ENCODE assay signal across 9 mouse cellular contexts in genomic region chr3:142620956-142621562, GRCm38 (mm10). TPM values are rescaled to one million over a fixed set of nuclear protein-coding genes. Genes with fewer than 3 reads are reported as not detected.
DNase-seq lines count a peak whose midpoint lies in the region; ATAC-seq and TF ChIP-seq lines count a peak whose summit lies in the region.
"Had no signal": no experiment of that assay in that cellular context is flagged by ENCODE, and none has a peak within 500 bp of the region (broad histone marks: within the 10 kb centered on the region; RNA-seq: fewer than 3 reads in every experiment).

No protein-coding gene starts in this region.

- no peaks in the 10 kb centered on the region for H3K27me3 ChIP-seq in embryonic facial prominence, embryonic 11.5 days (ENCODE audit: control insufficient read depth, insufficient read depth, low read length)
- no peaks in the 10 kb centered on the region for H3K27me3 ChIP-seq in embryonic facial prominence, embryonic 10.5 days (replicated peaks; ENCODE audit: low read depth, poor library complexity, severe bottlenecking)
- H3K27me3 ChIP-seq in E14TG2a.4 (ENCODE audit: insufficient read depth, low read length) = no peaks in the 10 kb centered on the region
- no peaks in the 10 kb centered on the region for H3K27me3 ChIP-seq in heart, embryonic 13.5 days (replicated peaks)
- no peaks in the 10 kb centered on the region for H3K27me3 ChIP-seq in hindbrain, embryonic 11.5 days (ENCODE audit: control insufficient read depth, insufficient read depth, low read length)
- no peaks in the 10 kb centered on the region for H3K27me3 ChIP-seq in forebrain, embryonic 16.5 days (replicated peaks; ENCODE audit: control insufficient read depth, insufficient read depth, low read length)

- WGBS in embryonic facial prominence, embryonic 11.5 days = 57% methylated on average over 3 of the region's 3 CpGs
- 57% methylated on average over 3 of the region's 3 CpGs for WGBS in embryonic facial prominence, embryonic 10.5 days
- 42% methylated on average over 3 of the region's 3 CpGs for WGBS in heart, embryonic 13.5 days
- 15% methylated on average over 3 of the region's 3 CpGs for WGBS in macrophage (ENCODE audit: missing documents)
- WGBS in hindbrain, embryonic 11.5 days = 54% methylated on average over 3 of the region's 3 CpGs
- 56% methylated on average over 3 of the region's 3 CpGs for WGBS in forebrain, embryonic 16.5 days

- ATAC-seq in embryonic facial prominence, embryonic 11.5 days (replicated peaks; ENCODE audit: insufficient number of reproducible peaks, low FRiP score, low TSS enrichment, low read depth) = no peak
- no peak for ATAC-seq in heart, embryonic 13.5 days (ENCODE audit: extremely low read depth, insufficient number of reproducible peaks, low FRiP score, low TSS enrichment)
- ATAC-seq in hindbrain, embryonic 11.5 days (ENCODE audit: low FRiP score) = no peak
- no peak for ATAC-seq in forebrain, embryonic 16.5 days

- H3K27ac ChIP-seq in embryonic facial prominence, embryonic 11.5 days (replicated peaks; ENCODE audit: low read depth, low read length) = no peak overlapping the region
- H3K27ac ChIP-seq in embryonic facial prominence, embryonic 10.5 days (replicated peaks) = no peak overlapping the region
- 0 out of 2 replicates have a peak overlapping the region, but pooled peaks have one; percentile 29 for H3K27ac ChIP-seq in heart, embryonic 13.5 days (replicated peaks)
- peak overlapping the region; percentile 56 for H3K27ac ChIP-seq in macrophage
- no peak overlapping the region for H3K27ac ChIP-seq in hindbrain, embryonic 11.5 days (ENCODE audit: low read depth, low read length)
- no peak overlapping the region for H3K27ac ChIP-seq in forebrain, embryonic 16.5 days (ENCODE audit: low read length)

- peaks cover 9% of the 10 kb centered on the region; the same call in 1 of the 2 replicates for H3K79me2 ChIP-seq in macrophage (ENCODE audit: inconsistent target)

- no peak overlapping the region for H3K4me3 ChIP-seq in embryonic facial prominence, embryonic 11.5 days (ENCODE audit: low read depth, low read length)
- no peak overlapping the region for H3K4me3 ChIP-seq in embryonic facial prominence, embryonic 10.5 days
- no peak overlapping the region for H3K4me3 ChIP-seq in E14TG2a.4 (replicated peaks; ENCODE audit: low read length)
- H3K4me3 ChIP-seq in heart, embryonic 13.5 days = peak overlapping the region; percentile 42
- H3K4me3 ChIP-seq in macrophage (ENCODE audit: inconsistent target) = peak overlapping the region; percentile 41
- H3K4me3 ChIP-seq in hindbrain, embryonic 11.5 days (ENCODE audit: low read depth, low read length) = no peak overlapping the region
- no peak overlapping the region for H3K4me3 ChIP-seq in forebrain, embryonic 16.5 days (replicated peaks; ENCODE audit: low read length)

- H3K9ac ChIP-seq in embryonic facial prominence, embryonic 11.5 days (replicated peaks; ENCODE audit: low read length) = no peak overlapping the region
- H3K9ac ChIP-seq in heart, embryonic 13.5 days = peak overlapping the region; percentile 50; the same call in 1 of the 2 replicates
- H3K9ac ChIP-seq in hindbrain, embryonic 11.5 days (ENCODE audit: low read depth, low read length) = no peak overlapping the region
- H3K9ac ChIP-seq in forebrain, embryonic 16.5 days (replicated peaks; ENCODE audit: low read depth, low read length) = no peak overlapping the region

- 0 out of 2 replicates have a peak, but pooled peaks have one; percentile 29 for TF ChIP-seq CTCF in E14TG2a.4 (conservative IDR thresholded peaks at IDR 0.05; ENCODE audit: low read length)

- H3K4me1 ChIP-seq in embryonic facial prominence, embryonic 11.5 days (ENCODE audit: control insufficient read depth, insufficient read depth, low read length) = no peaks in the 10 kb centered on the region
- H3K4me1 ChIP-seq in embryonic facial prominence, embryonic 10.5 days = no peaks in the 10 kb centered on the region
- H3K4me1 ChIP-seq in E14TG2a.4 (replicated peaks; ENCODE audit: low read depth, low read length) = peaks cover 6% of the 10 kb centered on the region; the same call in 1 of the 2 replicates
- H3K4me1 ChIP-seq in heart, embryonic 13.5 days = peaks cover 12% of the 10 kb centered on the region
- no peaks in the 10 kb centered on the region for H3K4me1 ChIP-seq in hindbrain, embryonic 11.5 days (replicated peaks; ENCODE audit: control insufficient read depth, insufficient read depth, low read length)
- H3K4me1 ChIP-seq in forebrain, embryonic 16.5 days (replicated peaks; ENCODE audit: control insufficient read depth, insufficient read depth, low read length) = no peaks in the 10 kb centered on the region

- DNase-seq in embryonic facial prominence, embryonic 11.5 days (ENCODE audit: low spot score) = peak; percentile 6
- DNase-seq in embryonic facial prominence, embryonic 10.5 days (ENCODE audit: low spot score) = no peak
- no peak for DNase-seq in cerebellum, adult 9-10 months
- DNase-seq in hindbrain, embryonic 11.5 days (ENCODE audit: low spot score) = no peak

- no peaks in the 10 kb centered on the region for H3K9me3 ChIP-seq in embryonic facial prominence, embryonic 11.5 days (replicated peaks; ENCODE audit: control insufficient read depth, low read length)
- no peaks in the 10 kb centered on the region for H3K9me3 ChIP-seq in embryonic facial prominence, embryonic 10.5 days
- H3K9me3 ChIP-seq in E14TG2a.4 (ENCODE audit: low read length) = no peaks in the 10 kb centered on the region
- no peaks in the 10 kb centered on the region for H3K9me3 ChIP-seq in heart, embryonic 13.5 days
- no peaks in the 10 kb centered on the region for H3K9me3 ChIP-seq in hindbrain, embryonic 11.5 days (ENCODE audit: control insufficient read depth, low read length)
- no peaks in the 10 kb centered on the region for H3K9me3 ChIP-seq in forebrain, embryonic 16.5 days (ENCODE audit: control insufficient read depth, low read length)

- H3K36me3 ChIP-seq in embryonic facial prominence, embryonic 11.5 days (replicated peaks; ENCODE audit: control insufficient read depth, insufficient read depth, low read depth, low read length) = no peaks in the 10 kb centered on the region
- no peaks in the 10 kb centered on the region for H3K36me3 ChIP-seq in embryonic facial prominence, embryonic 10.5 days (replicated peaks)
- H3K36me3 ChIP-seq in E14TG2a.4 (ENCODE audit: insufficient read depth, low read length) (no peaks in the 10 kb centered on the region), macrophage (ENCODE audit: inconsistent target) (peaks cover 28% of the 10 kb centered on the region)
- no peaks in the 10 kb centered on the region for H3K36me3 ChIP-seq in heart, embryonic 13.5 days
- no peaks in the 10 kb centered on the region for H3K36me3 ChIP-seq in hindbrain, embryonic 11.5 days (ENCODE audit: control insufficient read depth, insufficient read depth, low read length)
- no peaks in the 10 kb centered on the region for H3K36me3 ChIP-seq in forebrain, embryonic 16.5 days (ENCODE audit: control insufficient read depth, insufficient read depth)

- H3K4me2 ChIP-seq in embryonic facial prominence, embryonic 11.5 days (ENCODE audit: low read depth, low read length) = no peak overlapping the region
- H3K4me2 ChIP-seq in heart, embryonic 13.5 days = peak overlapping the region; percentile 66
- no peak overlapping the region for H3K4me2 ChIP-seq in hindbrain, embryonic 11.5 days (replicated peaks; ENCODE audit: low read depth, low read length)
- H3K4me2 ChIP-seq in forebrain, embryonic 16.5 days (ENCODE audit: low read length) = no peak overlapping the region

RNA-seq across cellular contexts. Expression of gene Gbp2, which starts 0.7 kb away (rescaled TPM):
- 0.15 and 0.25 TPM in 2 replicates for polyA plus RNA-seq in embryonic facial prominence, embryonic 11.5 days (2014; fragmentation: Nextera tagmentation; extraction: Ambion mirVana)
- polyA plus RNA-seq in embryonic facial prominence, embryonic 10.5 days (2016; fragmentation: Nextera tagmentation; extraction: Ambion mirVana) = 0.06 and 0.10 TPM in 2 replicates
- polyA plus RNA-seq in heart, embryonic 13.5 days (2015; fragmentation: Nextera tagmentation; extraction: Ambion mirVana) = 0.98 and 1.6 TPM in 2 replicates
- 100 to 1,000 TPM in 18 of 26 experiments, 10 to 100 TPM in 8; 11.6 to 550 (median 138) TPM for total RNA-seq in macrophage (2018; cell fraction: chromatin; rRNA removed)
- total RNA-seq in macrophage (2018; cell fraction: cytosol; rRNA removed) = 1,000 to 10,000 TPM in 5 of 26 experiments, 100 to 1,000 TPM in 14, 10 to 100 TPM in 7; 53.0 to 1,080 (median 491) TPM
- total RNA-seq in macrophage (2018; cell fraction: nucleus; rRNA removed) = 100 to 1,000 TPM in 22 of 26 experiments, 10 to 100 TPM in 4; 13.5 to 842 (median 412) TPM
- 22.4 to 246 TPM (median 54.9 TPM) in 3 replicates for polyA plus RNA-seq in macrophage (2018)
- 0.19 and 0.35 TPM in 2 replicates for polyA plus RNA-seq in hindbrain, embryonic 11.5 days (2014; fragmentation: Nextera tagmentation; extraction: Ambion mirVana)
- 0.42 and 0.58 TPM in 2 replicates for polyA plus RNA-seq in forebrain, embryonic 16.5 days (2015; fragmentation: Nextera tagmentation; extraction: Ambion mirVana)

RNA-seq across cellular contexts. Expression of gene Gbp2b, which starts 26.4 kb away (rescaled TPM):
- not detected in 2 replicates for polyA plus RNA-seq in embryonic facial prominence, embryonic 11.5 days (2014; fragmentation: Nextera tagmentation; extraction: Ambion mirVana)
- polyA plus RNA-seq in embryonic facial prominence, embryonic 10.5 days (2016; fragmentation: Nextera tagmentation; extraction: Ambion mirVana) = not detected in 2 replicates
- polyA plus RNA-seq in heart, embryonic 13.5 days (2015; fragmentation: Nextera tagmentation; extraction: Ambion mirVana) = not detected in 2 replicates
- 1 to 10 TPM in 6 of 26 experiments, under 1 TPM in 8, not detected in 12; 0.38 to 2.9 (median 0.94) TPM for total RNA-seq in macrophage (2018; cell fraction: chromatin; rRNA removed)
- 1 to 10 TPM in 13 of 26 experiments, under 1 TPM in 12, not detected in 1; 0.04 to 5.6 (median 1.4) TPM for total RNA-seq in macrophage (2018; cell fraction: cytosol; rRNA removed)
- 1 to 10 TPM in 13 of 26 experiments, under 1 TPM in 6, not detected in 7; 0.28 to 6.8 (median 2.6) TPM for total RNA-seq in macrophage (2018; cell fraction: nucleus; rRNA removed)
- 0.32 to 0.66 TPM in 2 of 3 replicates, not detected in the other for polyA plus RNA-seq in macrophage (2018)
- not detected in 2 replicates for polyA plus RNA-seq in hindbrain, embryonic 11.5 days (2014; fragmentation: Nextera tagmentation; extraction: Ambion mirVana)
- not detected in 2 replicates for polyA plus RNA-seq in forebrain, embryonic 16.5 days (2015; fragmentation: Nextera tagmentation; extraction: Ambion mirVana)
- polyA plus RNA-seq: limb, embryonic 14.5 days had no signal

Comparison
In these comparisons a context has a peak if more than half of its experiments do, and no peak if none do; other contexts are left out.
1. H3K27ac ChIP-seq: peak in heart, embryonic 13.5 days (single experiment) and macrophage (single experiment); none in embryonic facial prominence, embryonic 11.5 days (single experiment), embryonic facial prominence, embryonic 10.5 days (single experiment), hindbrain, embryonic 11.5 days (single experiment) and forebrain, embryonic 16.5 days (single experiment).
2. H3K4me3 ChIP-seq: peak in heart, embryonic 13.5 days (single experiment) and macrophage (single experiment); none in embryonic facial prominence, embryonic 11.5 days (single experiment), embryonic facial prominence, embryonic 10.5 days (single experiment), E14TG2a.4 (single experiment), hindbrain, embryonic 11.5 days (single experiment) and forebrain, embryonic 16.5 days (single experiment).